Mouse (Mus musculus) cerebellum, postnatal 36 days (tissue): ENCODE measurements at regions not wholly inside any gene's neighbourhood (a gene's known extent, or its start where the extent isn't known, plus 50 kb on each side); places are given as distances from the start of the nearest gene placed in this dataset.

Experiments
- DNase-seq, 2 experiments: peaks; one replicate each; pipeline ENCODE4 v3.0.0; 2021 to 2022; ENCODE audit warnings: mixed read lengths in 2 of 2

- DNase-seq = no peak
Observed at GRCm38 (mm10) chr16:78877941-78878340, 52.8 kb upstream of the Chodl start.

- DNase-seq = no peak
Observed at GRCm38 (mm10) chr16:78859006-78859405, 71.7 kb upstream of the Chodl start.

GRCm38 (mm10) chr16:78830957-78831356, 99.8 kb upstream of the Chodl start:
- no peak for DNase-seq

- no peak for DNase-seq
Observed at GRCm38 (mm10) chr16:78827739-78828138, 103.0 kb upstream of the Chodl start.

GRCm38 (mm10) chr16:78790064-78790463, 140.7 kb upstream of the Chodl start:
- no peak for DNase-seq

- no peak for DNase-seq
Observed at GRCm38 (mm10) chr16:78759226-78759625, 171.5 kb upstream of the Chodl start.

- DNase-seq = no peak
Observed at GRCm38 (mm10) chr16:78737902-78738301, 161.4 kb upstream of the D16Ertd472e start.

- no peak for DNase-seq
Observed at GRCm38 (mm10) chr16:78730583-78731501, 154.3 kb upstream of the D16Ertd472e start.

- no peak for DNase-seq
Observed at GRCm38 (mm10) chr16:78725541-78725940, 149.0 kb upstream of the D16Ertd472e start.

- DNase-seq = no peak
Observed at GRCm38 (mm10) chr16:78709943-78710342, 133.4 kb upstream of the D16Ertd472e start.

- DNase-seq = no peak
Observed at GRCm38 (mm10) chr16:78707566-78707965, 131.1 kb upstream of the D16Ertd472e start.

- DNase-seq = no peak
Observed at GRCm38 (mm10) chr16:78707165-78707564, 130.7 kb upstream of the D16Ertd472e start.

- DNase-seq = no peak
Observed at GRCm38 (mm10) chr16:78697514-78698209, 121.2 kb upstream of the D16Ertd472e start.

GRCm38 (mm10) chr16:78688251-78688650, 111.7 kb upstream of the D16Ertd472e start:
- no peak for DNase-seq

- no peak for DNase-seq
Observed at GRCm38 (mm10) chr16:78685160-78685559, 108.7 kb upstream of the D16Ertd472e start.

GRCm38 (mm10) chr16:78684031-78684430, 107.5 kb upstream of the D16Ertd472e start:
- no peak for DNase-seq

- DNase-seq = no peak
Observed at GRCm38 (mm10) chr16:78661126-78661525, 84.6 kb upstream of the D16Ertd472e start.

GRCm38 (mm10) chr16:78644710-78645109, 68.2 kb upstream of the D16Ertd472e start:
- no peak for DNase-seq

- DNase-seq = no peak
Observed at GRCm38 (mm10) chr16:78641717-78642116, 65.2 kb upstream of the D16Ertd472e start.

- no peak for DNase-seq
Observed at GRCm38 (mm10) chr16:78641205-78641604, 64.7 kb upstream of the D16Ertd472e start.

GRCm38 (mm10) chr16:78637452-78637851, 60.9 kb upstream of the D16Ertd472e start:
- DNase-seq = no peak

- DNase-seq = no peak
Observed at GRCm38 (mm10) chr16:78637015-78637414, 60.5 kb upstream of the D16Ertd472e start.

GRCm38 (mm10) chr16:78635774-78636173, 59.3 kb upstream of the D16Ertd472e start:
- no peak for DNase-seq

GRCm38 (mm10) chr16:78635257-78635656, 58.7 kb upstream of the D16Ertd472e start:
- peak; percentile 49 to 61 for DNase-seq
